8 mouse cellular contexts compared by ENCODE assay signal in genomic region chr7:113368746-113369619, GRCm38 (mm10). TPM values are rescaled to one million over a fixed set of nuclear protein-coding genes. Genes with fewer than 3 reads are reported as not detected.
DNase-seq lines count a peak whose midpoint lies in the region; ATAC-seq lines count a peak whose summit lies in the region.

Btbd10 (minus strand) TSS chr7:113369392.

- peak within 1 kb of the TSS; percentile 89 for H3K9ac ChIP-seq in hindbrain, embryonic 11.5 days (ENCODE audit: low read depth, low read length)

- peak; percentile 99 for ATAC-seq in hindbrain, embryonic 11.5 days (ENCODE audit: low FRiP score)

- peak within 1 kb of the TSS; percentile 86 for H3K27ac ChIP-seq in hindbrain, embryonic 11.5 days (ENCODE audit: low read depth, low read length)

- H3K4me2 ChIP-seq in hindbrain, embryonic 11.5 days (replicated peaks; ENCODE audit: low read depth, low read length): peak within 1 kb of the TSS; percentile 84

- H3K36me3 ChIP-seq in hindbrain, embryonic 11.5 days (ENCODE audit: control insufficient read depth, insufficient read depth, low read length): no peaks in the 10 kb centered on the region

- DNase-seq in Muller cell, postnatal 12 days (ENCODE audit: inconsistent ontology term): peak; percentile 96
- DNase-seq in cerebellum, adult 9-11 months: peak; percentile 97
- peak; percentile 94 to 98 for DNase-seq in frontal cortex, adult 2 months (ENCODE audit: extremely low spot score in 1 of 2, low spot score in 1 of 2)
- peak; percentile 97 for DNase-seq in hindbrain, embryonic 11.5 days (ENCODE audit: low spot score)
- peak; percentile 96 to 98 for DNase-seq in layer of hippocampus, postnatal 10 days (ENCODE audit: low spot score in 2 of 2)
- DNase-seq in lung, postnatal 10 days: peak; percentile 100
- DNase-seq in ovary, postnatal 36 days (ENCODE audit: low spot score): peak; percentile 97
- DNase-seq in thymus, postnatal 25 days: peak; percentile 99

- no peaks in the 10 kb centered on the region for H3K27me3 ChIP-seq in hindbrain, embryonic 11.5 days (ENCODE audit: control insufficient read depth, insufficient read depth, low read length)

- peaks cover 2% of the 10 kb centered on the region; the same call in 1 of the 2 replicates for H3K4me1 ChIP-seq in hindbrain, embryonic 11.5 days (replicated peaks; ENCODE audit: control insufficient read depth, insufficient read depth, low read length)

- peak within 1 kb of the TSS; percentile 94 for H3K4me3 ChIP-seq in hindbrain, embryonic 11.5 days (ENCODE audit: low read depth, low read length)

- WGBS in hindbrain, embryonic 11.5 days: under 1% methylated on average over 61 of the region's 64 CpGs

- no peaks in the 10 kb centered on the region for H3K9me3 ChIP-seq in hindbrain, embryonic 11.5 days (ENCODE audit: control insufficient read depth, low read length)

RNA-seq across cellular contexts. Expression of gene Btbd10, which starts in this region (rescaled TPM):
- polyA plus RNA-seq in frontal cortex, adult 2 months (2012; rRNA removed): 61.5 and 70.6 TPM in 2 replicates
- 41.1 and 43.3 TPM in 2 replicates for polyA plus RNA-seq in hindbrain, embryonic 11.5 days (2014; fragmentation: Nextera tagmentation; extraction: Ambion mirVana)
- total RNA-seq in layer of hippocampus, postnatal 10 days (2021): 10 to 100 TPM; 62.6 to 69.4 TPM

Comparison
In these comparisons a context has a peak if more than half of its experiments do, and no peak if none do; other contexts are left out.
1. Peak in every context shown above with its lines: DNase-seq, ATAC-seq, H3K4me3 ChIP-seq and H3K27ac ChIP-seq.